Mouse (Mus musculus) layer of hippocampus, adult 2 months (tissue): ENCODE measurements around the gene Memo1. TPM values are rescaled to one million over a fixed set of nuclear protein-coding genes. Genes with fewer than 3 reads are reported as not detected.

Source experiments
- DNase-seq, 2 experiments: peaks; one replicate each; pipeline ENCODE4 v3.0.0; 2022; ENCODE audit warnings: low spot score in 2 of 2
- H3K27ac ChIP-seq: fragments of 200-600 bp; 2 replicates; pipeline ENCODE4 v1.8.1; 2022
- H3K4me3 ChIP-seq: fragments of 200-600 bp; 2 replicates; pipeline ENCODE4 v1.8.1; 2022; ENCODE audit warnings: mild to moderate bottlenecking
- CTCF ChIP-seq: fragments of 200-600 bp; conservative IDR thresholded peaks from 2 replicates; pipeline ENCODE4 v1.8.1; 2022; ENCODE audit warnings: antibody characterized with exemption, mild to moderate bottlenecking, moderate library complexity
- total RNA-seq, 2 experiments: library from RNA; stranded (reverse); gene quantifications; 2 replicates each; pipeline ENCODE4 v1.2.3; 2021

The Memo1 gene
- total RNA-seq, 2 experiments from 2014 or later, result 50.5 to 52.3 TPM

- H3K4me3 ChIP-seq, result no peak overlapping the region
- no peak for TF ChIP-seq CTCF
- no peak for DNase-seq
- no peak overlapping the region; the same call in 1 of the 2 replicates for H3K27ac ChIP-seq
Observed at GRCm38 (mm10) chr17:74286140-74286730, 9.1 kb downstream of the Memo1 start.

GRCm38 (mm10) chr17:74285730-74286129 is 9.6 kb downstream of the Memo1 start:
- Histone ChIP-seq H3K27ac (peak overlapping the region; percentile 65; the same call in 1 of the 2 replicates), H3K4me3 (no peak overlapping the region)
- no peak for TF ChIP-seq CTCF
- no peak for DNase-seq

GRCm38 (mm10) chr17:74284397-74285115 is 10.8 kb downstream of the Memo1 start:
- no peak overlapping the region for H3K4me3 ChIP-seq
- TF ChIP-seq CTCF, result no peak
- H3K27ac ChIP-seq, result peak overlapping the region; percentile 65
- DNase-seq, result no peak

- Histone ChIP-seq H3K4me3 (no peak overlapping the region), H3K27ac (no peak overlapping the region)
- no peak for DNase-seq
- no peak for TF ChIP-seq CTCF
Observed at GRCm38 (mm10) chr17:74282024-74282423, 13.3 kb downstream of the Memo1 start.

GRCm38 (mm10) chr17:74278966-74279869 is 16.1 kb downstream of the Memo1 start:
- no peak for DNase-seq
- H3K4me3 ChIP-seq, result no peak overlapping the region
- no peak overlapping the region for H3K27ac ChIP-seq
- TF ChIP-seq CTCF, result no peak

- Histone ChIP-seq H3K27ac (no peak overlapping the region), H3K4me3 (no peak overlapping the region)
- no peak for DNase-seq
- no peak for TF ChIP-seq CTCF
Observed at GRCm38 (mm10) chr17:74274471-74274870, 20.9 kb downstream of the Memo1 start.

GRCm38 (mm10) chr17:74272683-74273205 is 22.6 kb downstream of the Memo1 start:
- DNase-seq, result no peak
- H3K4me3 ChIP-seq, result no peak overlapping the region
- TF ChIP-seq CTCF, result no peak
- H3K27ac ChIP-seq, result no peak overlapping the region

- TF ChIP-seq CTCF, result no peak
- no peak for DNase-seq
- Histone ChIP-seq H3K4me3 (no peak overlapping the region), H3K27ac (no peak overlapping the region)
Observed at GRCm38 (mm10) chr17:74271541-74272268, 23.6 kb downstream of the Memo1 start.

GRCm38 (mm10) chr17:74270205-74270604 is 25.1 kb downstream of the Memo1 start:
- H3K4me3 ChIP-seq, result no peak overlapping the region
- H3K27ac ChIP-seq, result no peak overlapping the region
- no peak for DNase-seq
- no peak for TF ChIP-seq CTCF

- H3K27ac ChIP-seq, result no peak overlapping the region
- peak; percentile 63 for TF ChIP-seq CTCF
- no peak overlapping the region for H3K4me3 ChIP-seq
- DNase-seq, result no peak
Observed at GRCm38 (mm10) chr17:74267415-74268180, 27.7 kb downstream of the Memo1 start.

GRCm38 (mm10) chr17:74265636-74266035 is 29.7 kb downstream of the Memo1 start:
- peak overlapping the region; percentile 72; the same call in 1 of the 2 replicates for H3K27ac ChIP-seq
- no peak overlapping the region for H3K4me3 ChIP-seq
- no peak for TF ChIP-seq CTCF
- DNase-seq, result no peak

GRCm38 (mm10) chr17:74265156-74265505 is 30.2 kb downstream of the Memo1 start:
- DNase-seq, result no peak
- TF ChIP-seq CTCF, result no peak
- H3K4me3 ChIP-seq, result no peak overlapping the region
- peak overlapping the region; percentile 72 for H3K27ac ChIP-seq
